Mouse (Mus musculus) neutrophil, adult 83 days (primary cell): ENCODE measurements around the gene Mvb12a. TPM values are rescaled to one million over a fixed set of nuclear protein-coding genes. Genes with fewer than 3 reads are reported as not detected.

Experiments
- total RNA-seq, 2 experiments: library from RNA; stranded (reverse); gene quantifications; one replicate each; pipeline ENCODE4 v1.2.4; 2023

The Mvb12a gene
- total RNA-seq = 10 to 100 TPM; 27.2 to 31.8 TPM

DNA sequence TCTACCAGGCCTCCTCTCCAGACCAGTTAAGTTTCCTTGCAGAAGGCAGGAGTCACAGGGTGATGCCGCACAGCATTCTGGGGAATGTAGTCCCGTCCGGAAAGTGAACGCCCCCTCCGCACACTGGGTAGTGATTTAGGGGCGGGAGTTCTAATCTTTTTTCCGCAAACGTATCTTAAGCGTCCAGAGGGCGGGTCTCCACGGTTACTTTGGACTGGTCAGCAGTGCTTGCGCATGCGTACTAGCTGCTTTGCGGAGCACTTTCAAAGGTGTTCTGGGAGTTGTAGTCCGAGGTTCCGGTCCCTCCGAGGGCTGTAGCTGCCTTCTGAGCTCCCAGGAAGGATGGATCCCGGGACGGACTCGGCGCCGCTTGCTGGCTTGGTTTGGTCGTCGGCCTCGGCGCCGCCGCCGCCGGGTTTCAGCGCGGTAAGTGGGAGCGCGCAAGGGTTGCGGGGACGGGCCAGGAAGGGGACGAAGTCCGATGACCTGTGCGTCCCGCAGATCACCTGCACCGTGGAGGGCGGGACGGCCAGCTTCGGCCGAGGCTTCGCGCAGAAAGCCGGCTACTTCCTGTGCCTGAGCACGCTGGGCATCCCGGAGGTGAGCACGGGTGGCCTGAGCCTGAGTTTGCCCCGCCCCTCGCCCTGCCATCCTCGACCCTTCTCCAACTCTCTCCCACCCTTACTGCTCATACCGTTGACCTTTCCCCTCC is at the start of gene Mvb12a:
Mvb12a (plus strand) TSS at position 291 of the 712 bp plus-strand sequence.

DNA sequence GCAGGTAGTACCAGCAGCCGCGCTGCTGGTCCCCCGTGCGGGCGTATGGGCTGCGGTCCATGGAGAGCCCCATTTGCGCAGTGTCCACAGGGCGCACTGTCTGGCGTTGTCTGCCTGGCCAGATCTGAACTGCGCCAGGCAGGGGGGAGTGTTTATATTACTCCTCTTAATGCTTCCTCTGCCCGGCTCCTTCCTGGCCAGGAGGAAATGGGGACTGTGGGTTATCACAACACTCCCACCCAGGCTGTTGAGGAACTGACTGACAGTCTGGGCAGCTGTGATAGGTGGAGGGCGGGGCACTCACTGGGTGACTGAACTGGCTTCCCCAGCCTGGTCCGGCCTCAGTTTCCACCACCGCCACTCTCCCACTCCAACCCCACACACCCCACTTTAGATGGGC is 31.1 kb upstream of the Mvb12a start, which contains the start of gene Plvap:
Plvap (minus strand) TSS at position 109 of the 400 bp plus-strand sequence.

DNA sequence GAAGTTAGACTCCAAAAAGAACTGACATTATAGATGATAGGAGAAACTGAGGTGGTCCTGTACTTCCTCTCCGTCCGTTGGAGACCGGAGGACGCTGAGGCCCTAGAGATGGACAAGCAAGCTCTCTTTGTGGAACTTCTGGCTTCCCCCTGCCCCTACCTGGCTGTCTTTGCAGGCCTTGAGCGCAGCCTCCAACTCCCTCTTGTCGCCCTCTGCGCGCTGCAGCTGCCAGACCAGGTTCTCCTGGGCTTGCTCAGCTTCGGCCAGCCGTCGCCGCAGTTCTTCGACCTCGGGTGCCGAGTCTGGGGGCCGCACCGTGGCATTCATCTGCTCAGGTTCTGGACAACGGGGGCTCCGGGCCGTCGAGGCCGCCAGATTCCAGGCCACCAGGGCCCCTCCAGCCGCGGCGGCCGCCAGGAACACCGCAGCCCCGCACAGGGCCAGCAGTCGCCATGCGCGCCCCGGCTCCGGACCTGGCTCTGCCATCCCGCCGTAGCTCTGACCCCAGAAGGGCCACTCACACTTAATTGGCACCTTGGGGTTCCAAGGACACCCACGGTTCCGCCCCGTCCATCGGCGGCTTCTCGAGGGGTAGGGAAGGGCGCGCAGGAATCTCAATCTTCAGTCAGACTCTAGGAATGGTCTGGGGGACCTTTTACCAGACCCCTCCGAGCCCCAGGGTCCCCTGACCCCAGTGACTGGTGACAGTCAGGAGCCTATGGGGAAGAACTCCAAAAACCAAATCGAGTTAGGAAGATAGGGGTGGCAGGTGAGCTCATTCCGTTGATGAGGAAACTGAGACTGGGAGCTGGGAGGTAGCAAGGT is 17.3 kb upstream of the Mvb12a start, which contains the start of gene Ccdc194:
Ccdc194 (minus strand) TSS at position 486 of the 825 bp plus-strand sequence.

DNA sequence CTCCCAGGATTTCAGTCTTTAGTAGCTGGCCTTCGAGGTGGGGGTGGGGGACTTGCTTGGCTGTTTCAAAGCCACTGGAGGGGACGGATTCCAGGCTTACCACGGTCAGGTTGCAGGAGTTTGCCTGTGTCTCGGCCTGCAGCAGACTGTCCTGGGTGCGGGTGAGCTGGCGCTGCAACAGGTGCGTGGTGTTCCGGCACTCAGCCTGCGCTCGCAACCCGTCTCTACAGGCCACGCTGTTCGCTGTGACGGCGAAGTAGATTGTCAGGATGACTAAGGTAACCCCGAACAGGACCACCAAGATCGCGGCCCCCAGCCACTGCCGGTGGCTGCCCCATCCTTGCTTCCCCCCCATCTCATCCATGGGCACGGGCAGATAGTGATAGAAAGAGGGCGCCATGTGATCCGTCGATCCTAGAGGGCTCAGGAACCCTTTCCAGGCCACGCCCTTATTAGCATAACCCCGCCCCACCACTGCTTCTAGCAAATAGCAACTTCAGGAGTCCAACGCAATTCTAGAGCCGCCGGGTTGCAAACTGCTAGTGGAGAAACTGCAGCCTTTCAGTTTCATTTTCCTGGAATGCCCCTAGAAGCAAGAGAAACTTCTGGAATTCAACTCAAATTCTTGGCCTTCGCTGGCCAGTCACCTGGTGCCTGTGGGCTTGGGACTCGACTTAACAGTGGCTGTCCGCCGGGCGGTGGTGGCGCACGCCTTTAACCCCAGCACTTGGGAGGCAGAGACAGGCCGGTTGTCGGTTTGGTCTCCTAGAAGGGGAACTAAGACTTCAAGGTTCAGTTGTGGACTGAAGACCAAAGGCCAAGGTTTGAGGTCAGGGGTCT is 5.5 kb upstream of the Mvb12a start, which contains the start of gene Bst2:
Bst2 (minus strand) TSS at position 429 of the 840 bp plus-strand sequence.

DNA sequence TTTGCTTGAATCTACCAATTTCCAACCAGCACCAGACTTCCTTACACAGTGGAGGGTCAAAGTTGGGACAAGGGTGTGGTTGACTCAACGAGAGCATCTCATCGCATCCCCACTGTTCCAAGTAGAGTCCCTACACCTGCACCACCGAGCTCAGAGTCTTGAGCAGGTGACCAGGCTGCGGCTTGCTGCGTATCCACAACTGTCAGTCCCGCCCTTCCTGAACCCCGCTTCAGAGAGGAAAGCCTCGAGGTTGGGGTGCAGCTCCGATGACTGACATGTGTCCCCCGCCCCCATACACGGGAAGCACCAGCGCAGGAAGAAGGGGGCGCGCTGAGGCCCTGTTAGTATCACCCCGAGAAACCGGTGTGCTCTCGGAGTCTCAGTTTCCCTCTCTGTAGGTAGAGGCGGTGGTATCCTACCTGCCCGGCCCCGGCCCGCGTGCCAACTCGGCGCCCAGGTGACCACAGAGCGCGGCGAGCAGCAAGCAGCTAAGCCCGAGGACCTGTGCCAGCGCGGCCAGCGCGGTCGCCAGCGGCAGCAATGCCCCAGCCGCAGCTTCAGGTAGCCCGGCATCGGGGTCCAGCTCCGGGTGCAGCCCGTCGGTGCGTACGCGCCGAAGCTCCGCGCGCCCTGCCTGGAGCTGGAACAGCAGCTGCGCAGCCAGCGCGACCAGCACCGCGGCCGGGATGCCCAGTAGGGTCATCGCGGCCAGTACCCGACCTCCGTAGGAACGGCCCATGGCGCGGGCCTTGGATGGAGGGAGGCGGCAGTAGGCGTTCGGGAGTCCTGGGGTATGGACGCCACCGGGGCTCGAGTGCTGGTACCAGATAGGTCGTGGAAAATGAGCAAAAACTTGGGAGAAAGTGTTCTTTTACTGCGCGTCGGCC is 15.6 kb downstream of the Mvb12a start, which contains the start of gene Tmem221:
Tmem221 (minus strand) TSS at position 801 of the 887 bp plus-strand sequence.

DNA sequence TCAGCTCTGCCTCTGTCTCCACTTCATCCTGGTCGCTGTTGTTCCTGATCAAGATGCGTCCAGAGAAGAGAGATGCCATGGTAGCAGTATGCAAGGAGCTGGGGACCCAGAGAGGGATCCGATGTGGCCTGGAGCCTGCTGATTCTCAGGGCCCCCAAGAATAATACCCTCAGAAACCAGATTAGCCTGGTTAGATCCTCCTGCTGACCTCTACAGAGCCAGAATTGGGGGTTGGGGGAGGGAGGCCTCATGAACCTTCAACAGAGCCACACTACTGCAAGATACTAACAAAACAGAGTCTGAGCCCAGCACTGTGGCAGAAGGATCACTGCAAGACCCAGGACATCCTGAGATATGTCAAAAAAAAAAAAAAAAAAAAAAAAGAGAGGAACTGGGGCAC is 23.8 kb downstream of the Mvb12a start, which contains the start of gene Nxnl1:
Nxnl1 (minus strand) TSS at position 101 of the 400 bp plus-strand sequence.

DNA sequence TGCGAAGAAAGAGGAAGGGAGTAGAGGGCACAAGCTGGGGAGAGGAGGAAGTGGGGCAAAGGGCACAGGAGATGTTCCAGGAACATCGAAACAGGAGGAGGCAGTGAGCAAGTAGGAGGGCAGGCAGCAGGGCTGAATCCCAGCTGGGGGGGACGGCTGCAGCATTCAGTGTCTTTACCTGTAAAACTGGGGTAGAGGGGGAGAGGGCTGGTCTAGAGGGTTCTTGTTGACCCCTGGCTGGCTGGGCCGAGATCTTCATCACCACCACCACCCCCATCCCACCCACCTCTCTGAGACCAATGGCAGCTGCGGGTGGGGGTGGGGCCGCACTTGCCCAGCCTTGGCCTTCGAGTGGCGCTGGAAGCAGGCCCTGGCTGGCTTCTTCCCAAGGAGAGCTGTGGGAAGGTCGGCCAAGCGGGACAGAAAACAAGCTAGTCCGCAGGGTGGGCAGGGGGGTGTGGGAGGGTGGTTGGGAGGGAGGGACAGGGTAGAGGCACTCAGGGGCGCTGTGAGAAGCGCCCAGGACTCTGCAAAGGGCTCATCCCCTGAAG is 25.7 kb downstream of the Mvb12a start, which contains the start of gene Slc27a1:
Slc27a1 (plus strand) TSS at position 496 of the 551 bp plus-strand sequence.

DNA sequence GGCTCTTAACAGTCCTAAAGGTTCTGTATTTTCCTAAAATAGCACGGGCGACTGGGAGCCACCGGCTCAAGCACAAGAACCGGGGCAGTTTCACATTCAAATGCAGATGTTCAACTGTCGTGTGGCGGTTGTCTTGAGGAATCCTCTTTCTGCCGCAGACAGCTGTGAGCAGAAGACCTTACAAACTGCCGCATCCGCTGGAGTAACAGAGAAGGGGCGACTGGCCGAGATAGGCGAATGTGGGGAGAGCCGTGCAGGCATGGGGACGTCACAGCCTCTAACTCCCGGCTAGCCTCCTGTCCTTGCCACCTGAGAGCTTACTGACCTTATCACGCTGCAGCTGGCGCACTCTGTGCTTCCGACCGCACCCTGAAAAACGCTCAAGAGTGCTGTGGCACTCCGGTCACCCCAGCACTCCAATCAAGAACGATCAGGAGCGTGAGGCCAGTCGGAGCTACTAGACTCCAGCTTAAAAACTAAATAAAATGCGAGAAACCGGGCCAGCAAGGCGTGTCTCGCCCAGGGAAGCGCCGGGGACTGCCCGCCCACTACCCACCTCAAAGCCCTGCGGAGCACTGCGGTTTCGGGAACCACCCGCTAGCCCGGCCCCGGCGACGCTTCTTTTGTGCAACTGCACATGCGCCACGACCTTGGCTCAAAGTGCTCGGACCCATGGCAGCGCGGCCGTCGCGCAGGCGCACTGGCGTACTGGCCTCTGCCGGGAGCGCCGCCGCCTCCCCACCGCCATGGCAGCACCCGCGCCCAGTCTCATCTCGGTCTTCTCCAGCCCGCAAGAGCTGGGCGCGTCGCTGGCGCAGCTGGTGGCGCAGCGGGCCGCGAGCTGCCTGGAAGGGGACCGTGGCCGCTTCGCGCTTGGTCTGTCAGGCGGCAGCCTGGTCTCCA is 49.0 kb downstream of the Mvb12a start, which contains the start of gene Pgls:
Pgls (plus strand) TSS at position 706 of the 903 bp plus-strand sequence.

DNA sequence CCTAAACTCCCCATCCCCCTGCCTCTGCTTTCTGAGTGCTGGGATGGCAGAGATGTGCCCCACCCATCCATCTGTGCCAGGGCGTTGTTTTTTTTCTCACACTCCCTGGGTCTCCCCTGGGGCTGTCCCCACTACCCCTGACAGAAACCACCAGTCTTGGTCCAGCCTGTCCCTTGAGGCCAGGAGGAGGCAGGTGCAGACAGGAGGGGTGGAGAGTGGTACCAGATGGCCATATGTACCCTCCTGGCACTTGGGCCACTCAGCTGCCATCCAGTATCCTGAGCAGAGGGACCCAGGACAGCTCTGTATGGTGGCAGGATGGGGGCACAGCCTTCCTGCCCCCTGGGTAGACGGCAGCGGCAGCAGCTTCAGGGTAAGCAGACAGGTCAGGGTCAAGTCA is 54.7 kb downstream of the Mvb12a start, which contains the start of gene Fam129c:
Fam129c (plus strand) TSS at position 198 of the 400 bp plus-strand sequence.

Other genes starting within 250 kb of the Mvb12a start
- 100 to 1,000 TPM; 149 to 154 TPM for gene Use1, start 176.1 kb upstream of the Mvb12a start, total RNA-seq
- gene Ocel1, start 171.6 kb upstream of the Mvb12a start, total RNA-seq = 10 to 100 TPM; 19.8 to 20.1 TPM
- 1 to 10 TPM; 7.2 to 8.2 TPM for gene Nr2f6, start 161.0 kb upstream of the Mvb12a start, total RNA-seq
- gene Ushbp1, start 147.1 kb upstream of the Mvb12a start, total RNA-seq = under 1 TPM in 1 of 2 experiments, not detected in 1; 0.39 TPM
- gene Babam1, start 146.1 kb upstream of the Mvb12a start, total RNA-seq = 10 to 100 TPM; 60.0 to 62.4 TPM
- 10 to 100 TPM; 18.6 to 22.4 TPM for gene Ankle1, start 136.9 kb upstream of the Mvb12a start, total RNA-seq
- 1 to 10 TPM; 4.8 to 5.6 TPM for gene Abhd8, start 79.3 kb upstream of the Mvb12a start, total RNA-seq
- 10 to 100 TPM; 33.7 to 34.1 TPM for gene Mrpl34, start 78.0 kb upstream of the Mvb12a start, total RNA-seq
- gene Dda1, start 73.7 kb upstream of the Mvb12a start, total RNA-seq = 10 to 100 TPM; 72.6 to 81.2 TPM
- 1 to 10 TPM; 3.4 to 4.5 TPM for gene Ano8, start 57.0 kb upstream of the Mvb12a start, total RNA-seq
- 10 to 100 TPM; 11.0 to 13.3 TPM for gene Gtpbp3, start 54.8 kb upstream of the Mvb12a start, total RNA-seq
- under 1 TPM; 0.40 to 0.44 TPM for gene Plvap, start 31.2 kb upstream of the Mvb12a start, total RNA-seq
- gene Ccdc194, start 17.2 kb upstream of the Mvb12a start, total RNA-seq = under 1 TPM; 0.31 to 0.38 TPM
- gene Bst2, start 5.5 kb upstream of the Mvb12a start, total RNA-seq = 10 to 100 TPM; 20.1 to 22.3 TPM
- gene Tmem221, start 15.9 kb downstream of the Mvb12a start, total RNA-seq = under 1 TPM in 1 of 2 experiments, not detected in 1; 0.42 TPM
- not detected for gene Nxnl1, start 23.7 kb downstream of the Mvb12a start, total RNA-seq
- gene Slc27a1, start 26.0 kb downstream of the Mvb12a start, total RNA-seq = 1 to 10 TPM in 1 of 2 experiments, under 1 TPM in 1; 0.88 to 1.3 TPM
- 10 to 100 TPM; 83.8 to 84.4 TPM for gene Pgls, start 49.3 kb downstream of the Mvb12a start, total RNA-seq
- gene Fam129c, start 54.7 kb downstream of the Mvb12a start, total RNA-seq = 1 to 10 TPM; 5.6 to 7.0 TPM
- 10 to 100 TPM; 46.9 to 48.6 TPM for gene Colgalt1, start 68.1 kb downstream of the Mvb12a start, total RNA-seq
- under 1 TPM; 0.13 to 0.38 TPM for gene Unc13a, start 128.8 kb downstream of the Mvb12a start, total RNA-seq
- 10 to 100 TPM; 13.8 to 21.0 TPM for gene Jak3, start 133.4 kb downstream of the Mvb12a start, total RNA-seq
- 1 to 10 TPM; 3.4 to 7.7 TPM for gene Insl3, start 146.3 kb downstream of the Mvb12a start, total RNA-seq
- gene B3gnt3, start 158.9 kb downstream of the Mvb12a start, total RNA-seq = under 1 TPM; 0.13 to 0.15 TPM
- 10 to 100 TPM; 57.7 to 61.1 TPM for gene Fcho1, start 182.8 kb downstream of the Mvb12a start, total RNA-seq